Comparison of ENCODE assay signal across 10 mouse cellular contexts in genomic region chr16:38756177-38756503, GRCm38 (mm10). TPM values are rescaled to one million over a fixed set of nuclear protein-coding genes. Genes with fewer than 3 reads are reported as not detected.
DNase-seq lines count a peak whose midpoint lies in the region; ATAC-seq and TF ChIP-seq lines count a peak whose summit lies in the region.
"Had no signal": no experiment of that assay in that cellular context is flagged by ENCODE, and none has a peak within 500 bp of the region (broad histone marks: within the 10 kb centered on the region; RNA-seq: fewer than 3 reads in every experiment).

No protein-coding gene starts in this region.

- 23% methylated on average over 5 of the region's 5 CpGs for WGBS in liver, embryonic 14.5 days (ENCODE audit: insufficient replicate concordance)

- TF ChIP-seq EP300 in liver, embryonic 14.5 days (IDR thresholded peaks at IDR 0.05; ENCODE audit: low read depth) = no peak

- H3K36me3 ChIP-seq in liver, embryonic 14.5 days (replicated peaks; ENCODE audit: control insufficient read depth, insufficient read depth, low read depth) = no peaks in the 10 kb centered on the region

- peak; percentile 23 for DNase-seq in gastrocnemius, postnatal 10 days
- no peak for DNase-seq in gastrocnemius, postnatal 36 days
- DNase-seq in adipocyte (ENCODE audit: low spot score) = peak; percentile 43
- peak; percentile 40 to 42 for DNase-seq in heart, postnatal 14 days
- no peak for DNase-seq in liver, embryonic 14.5 days (ENCODE audit: low read depth in 3 of 3, low spot score in 3 of 3)
- DNase-seq in cerebellum, adult 9-10 months = no peak
- DNase-seq in layer of hippocampus, adult 9-11 months = no peak
- DNase-seq: spleen, adult 18-20 months had no signal

- H3K4me3 ChIP-seq in liver, embryonic 14.5 days (ENCODE audit: insufficient read depth in 1 of 2, low read depth in 2 of 2, low read length in 2 of 2) = no peak overlapping the region
- H3K4me3 ChIP-seq: embryonic facial prominence, embryonic 13.5 days had no signal

- intact Hi-C loops in gastrocnemius, postnatal 36 days (cut with DNase I) = no loop called here
- intact Hi-C loops in heart, postnatal 14 days (cut with DNase I) = no loop called here

- no peak for ATAC-seq in liver, embryonic 14.5 days (ENCODE audit: insufficient read depth)
- no peak for ATAC-seq in inflammation-experienced regulatory T-cells, adult 6 months

- peaks cover 4% of the 10 kb centered on the region; the same call in 1 of the 2 replicates for H3K27me3 ChIP-seq in liver, embryonic 14.5 days (ENCODE audit: control insufficient read depth, insufficient read depth, low read length)
- H3K27me3 ChIP-seq: embryonic facial prominence, embryonic 13.5 days had no signal

- no peaks in the 10 kb centered on the region for H3K9me3 ChIP-seq in liver, embryonic 14.5 days (ENCODE audit: control insufficient read depth, low read length)
- H3K9me3 ChIP-seq: embryonic facial prominence, embryonic 13.5 days had no signal

- H3K4me1 ChIP-seq in liver, embryonic 14.5 days (replicated peaks; ENCODE audit: control insufficient read depth in 2 of 2, insufficient read depth in 2 of 2, low read length in 1 of 2) = peaks cover 0 to 23% of the 10 kb centered on the region in 2 experiments; a peak in 3 of 4 replicates

- H3K9ac ChIP-seq in liver, embryonic 14.5 days (replicated peaks) = no peak overlapping the region
- H3K9ac ChIP-seq: embryonic facial prominence, embryonic 13.5 days had no signal

- H3K4me2 ChIP-seq in liver, embryonic 14.5 days (ENCODE audit: low read depth) = peak overlapping the region; percentile 43
- H3K4me2 ChIP-seq: embryonic facial prominence, embryonic 13.5 days had no signal

- no peak for TF ChIP-seq CTCF in liver, embryonic 14.5 days (IDR thresholded peaks at IDR 0.05; ENCODE audit: low read depth)

- no peak overlapping the region for H3K27ac ChIP-seq in liver, embryonic 14.5 days

RNA-seq across cellular contexts. Expression of gene B4galt4, which starts 14.1 kb away (rescaled TPM):
- total RNA-seq in gastrocnemius, postnatal 10 days (2021) = 1 to 10 TPM; 5.5 to 5.7 TPM
- total RNA-seq in gastrocnemius, postnatal 36 days (2021) = 1 to 10 TPM; 3.8 to 4.4 TPM
- 10 to 100 TPM; 12.0 to 14.3 TPM for total RNA-seq in heart, postnatal 14 days (2021)
- polyA plus RNA-seq in liver, embryonic 14.5 days (2012; rRNA removed) = 1.2 and 1.3 TPM in 2 replicates
- polyA plus RNA-seq in liver, embryonic 14.5 days (2014; fragmentation: Nextera tagmentation; extraction: Ambion mirVana) = 2.3 and 2.8 TPM in 2 replicates
- 10 to 100 TPM in 2 of 3 experiments, 1 to 10 TPM in 1; 7.1 to 14.7 (median 14.3) TPM for polyA plus RNA-seq in inflammation-experienced regulatory T-cells, adult 6 months (2017; shearing (Covaris generic))

RNA-seq across cellular contexts. Expression of gene Arhgap31, which starts 43.1 kb away (rescaled TPM):
- total RNA-seq in gastrocnemius, postnatal 10 days (2021) = 10 to 100 TPM; 22.1 to 28.5 TPM
- 10 to 100 TPM; 12.3 to 12.4 TPM for total RNA-seq in gastrocnemius, postnatal 36 days (2021)
- 10 to 100 TPM; 50.0 to 50.9 TPM for total RNA-seq in heart, postnatal 14 days (2021)
- 0.69 and 0.88 TPM in 2 replicates for polyA plus RNA-seq in liver, embryonic 14.5 days (2012; rRNA removed)
- 1.1 and 1.4 TPM in 2 replicates for polyA plus RNA-seq in liver, embryonic 14.5 days (2014; fragmentation: Nextera tagmentation; extraction: Ambion mirVana)
- 10 to 100 TPM; 16.4 to 26.3 (median 23.6) TPM for polyA plus RNA-seq in inflammation-experienced regulatory T-cells, adult 6 months (2017; shearing (Covaris generic))

RNA-seq across cellular contexts. Expression of gene Upk1b, which starts 44.0 kb away (rescaled TPM):
- total RNA-seq in gastrocnemius, postnatal 10 days (2021) = not detected
- not detected for total RNA-seq in gastrocnemius, postnatal 36 days (2021)
- total RNA-seq in heart, postnatal 14 days (2021) = 1 to 10 TPM; 6.7 to 8.1 TPM
- 0.73 and 1.1 TPM in 2 replicates for polyA plus RNA-seq in liver, embryonic 14.5 days (2012; rRNA removed)
- 2.0 and 2.4 TPM in 2 replicates for polyA plus RNA-seq in liver, embryonic 14.5 days (2014; fragmentation: Nextera tagmentation; extraction: Ambion mirVana)
- not detected for polyA plus RNA-seq in inflammation-experienced regulatory T-cells, adult 6 months (2017; shearing (Covaris generic))

Comparison
In these comparisons a context has a peak if more than half of its experiments do, and no peak if none do; other contexts are left out.
1. DNase-seq: peak in gastrocnemius, postnatal 10 days (single experiment), adipocyte (single experiment) and heart, postnatal 14 days (2 of 2); none in gastrocnemius, postnatal 36 days (0 of 2), liver, embryonic 14.5 days (0 of 3), cerebellum, adult 9-10 months (single experiment) and layer of hippocampus, adult 9-11 months (single experiment).
2. RNA of gene Upk1b, which starts 44.0 kb away (total RNA-seq): 6.7 to 8.1 TPM in heart, postnatal 14 days; not detected in gastrocnemius, postnatal 10 days and not detected in gastrocnemius, postnatal 36 days; every median in the first group is over 4 times any median in the second.